Mouse (Mus musculus): ENCODE measurements around the gene D130052B06Rik.

DNA sequence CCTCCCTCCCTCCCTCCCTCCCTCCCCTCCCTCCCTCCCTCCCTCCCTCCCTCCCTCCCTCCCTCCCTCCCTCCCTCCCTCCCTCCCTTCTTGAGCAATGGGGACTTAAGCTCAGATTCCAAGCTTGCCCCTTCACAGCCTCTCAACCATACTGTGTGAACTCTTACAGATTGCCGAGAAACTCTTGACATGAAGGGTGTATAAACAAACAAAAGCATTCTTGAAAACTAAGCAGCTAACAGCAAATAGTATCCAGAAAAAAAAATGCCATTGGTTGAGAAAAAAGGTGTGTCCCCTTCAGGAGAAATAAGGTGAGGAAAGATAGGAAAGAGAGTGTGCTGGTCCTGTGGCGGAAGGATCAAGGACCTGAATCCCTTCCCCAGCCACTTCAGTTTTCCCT, 4.1 kb downstream of the D130052B06Rik start:
- TF ChIP-seq POLR2A (IDR thresholded peaks at IDR 0.05; ENCODE audit: control insufficient read depth, low read depth, low read length) = no peak
- no peak for TF ChIP-seq CTCF (IDR thresholded peaks at IDR 0.05; ENCODE audit: control insufficient read depth, insufficient read depth, insufficient replicate concordance, low read depth, low read length)
